Mouse (Mus musculus): ENCODE measurements around the gene Hist1h3c. TPM values are rescaled to one million over a fixed set of nuclear protein-coding genes. Genes with fewer than 3 reads are reported as not detected.
A peak's percentile ranks its signal among the peaks of the same experiment; 100 is the strongest.
"Not testable (repeated sequence)": the region's sequence is repeated elsewhere in the genome, so short reads cannot be mapped to it uniquely, and the experiment has no call there.

Hist1h3c gene
- polyA plus RNA-seq, 1 experiment from 2014 or later = 2.7 TPM

GRCm38 (mm10) chr13:23755000-23755399, 9.6 kb upstream of the Hist1h3c start:
- no peak overlapping the region for H3K4me3 ChIP-seq (ENCODE audit: control insufficient read depth in 1 of 2, insufficient read depth in 1 of 2, low read depth in 1 of 2, low read length in 2 of 2)
- no peaks in the 10 kb centered on the region for H3K27me3 ChIP-seq (ENCODE audit: control insufficient read depth, insufficient read depth, low read length)
- no peaks in the 10 kb centered on the region for H3K36me3 ChIP-seq (ENCODE audit: control insufficient read depth, insufficient read depth, low read length)
- no peak for ATAC-seq (ENCODE audit: insufficient number of reproducible peaks, insufficient read depth, low FRiP score, low read depth)
- H3K9me3 ChIP-seq (ENCODE audit: control insufficient read depth, low read length) = no peaks in the 10 kb centered on the region
- H3K4me1 ChIP-seq (ENCODE audit: control insufficient read depth in 2 of 2, insufficient read depth in 2 of 2, low read length in 2 of 2) = peaks cover 0 to 10% of the 10 kb centered on the region in 2 experiments; a peak in 2 of 4 replicates
- H3K4me2 ChIP-seq (ENCODE audit: low read length) = no peak overlapping the region
- H3K9ac ChIP-seq (ENCODE audit: low read length) = no peak overlapping the region
- no peak overlapping the region for H3K27ac ChIP-seq (replicated peaks in 1 of 2; ENCODE audit: control insufficient read depth in 1 of 2, insufficient read depth in 1 of 2, low read depth in 2 of 2, low read length in 2 of 2)

- H3K27me3 ChIP-seq (ENCODE audit: control insufficient read depth, insufficient read depth, low read length) = no peaks in the 10 kb centered on the region
- 64% methylated on average over 4 of the region's 4 CpGs for WGBS
- H3K4me2 ChIP-seq (ENCODE audit: low read length) = peak overlapping the region; percentile 70
- H3K36me3 ChIP-seq (ENCODE audit: control insufficient read depth, insufficient read depth, low read length) = no peaks in the 10 kb centered on the region
- no peak overlapping the region; a peak in 1 of 4 replicates for H3K27ac ChIP-seq (replicated peaks in 1 of 2; ENCODE audit: control insufficient read depth in 1 of 2, insufficient read depth in 1 of 2, low read depth in 2 of 2, low read length in 2 of 2)
- no peak for ATAC-seq (ENCODE audit: insufficient number of reproducible peaks, insufficient read depth, low FRiP score, low read depth)
- no peaks in the 10 kb centered on the region for H3K9me3 ChIP-seq (ENCODE audit: control insufficient read depth, low read length)
- H3K4me3 ChIP-seq (ENCODE audit: control insufficient read depth in 1 of 2, insufficient read depth in 1 of 2, low read depth in 1 of 2, low read length in 2 of 2) = peak overlapping the region in 1 of 2 experiments; percentile 41; a peak in 1 of 4 replicates
- peak overlapping the region; percentile 76 for H3K9ac ChIP-seq (ENCODE audit: low read length)
- peaks cover 0 to 9% of the 10 kb centered on the region in 2 experiments; a peak in 2 of 4 replicates for H3K4me1 ChIP-seq (ENCODE audit: control insufficient read depth in 2 of 2, insufficient read depth in 2 of 2, low read length in 2 of 2)
These were observed 8.1 kb upstream of the Hist1h3c start for GRCm38 (mm10) chr13:23753314-23754078.

GRCm38 (mm10) chr13:23752742-23753172, 7.4 kb upstream of the Hist1h3c start:
- peaks cover 0 to 14% of the 10 kb centered on the region in 2 experiments; a peak in 2 of 4 replicates for H3K4me1 ChIP-seq (ENCODE audit: control insufficient read depth in 2 of 2, insufficient read depth in 2 of 2, low read length in 2 of 2)
- no peak for ATAC-seq (ENCODE audit: insufficient number of reproducible peaks, insufficient read depth, low FRiP score, low read depth)
- peak overlapping the region; percentile 76 for H3K9ac ChIP-seq (ENCODE audit: low read length)
- peak overlapping the region; percentile 57 to 68; a peak in 3 of 4 replicates for H3K27ac ChIP-seq (replicated peaks in 1 of 2; ENCODE audit: control insufficient read depth in 1 of 2, insufficient read depth in 1 of 2, low read depth in 2 of 2, low read length in 2 of 2)
- 6% methylated on average over 6 of the region's 6 CpGs for WGBS
- H3K27me3 ChIP-seq (ENCODE audit: control insufficient read depth, insufficient read depth, low read length) = no peaks in the 10 kb centered on the region
- peak overlapping the region; percentile 70 for H3K4me2 ChIP-seq (ENCODE audit: low read length)
- H3K9me3 ChIP-seq (ENCODE audit: control insufficient read depth, low read length) = no peaks in the 10 kb centered on the region
- no peaks in the 10 kb centered on the region for H3K36me3 ChIP-seq (ENCODE audit: control insufficient read depth, insufficient read depth, low read length)
- H3K4me3 ChIP-seq (ENCODE audit: control insufficient read depth in 1 of 2, insufficient read depth in 1 of 2, low read depth in 1 of 2, low read length in 2 of 2) = peak overlapping the region; percentile 41 to 44

GRCm38 (mm10) chr13:23752067-23752741, 6.8 kb upstream of the Hist1h3c start, which contains the start of gene Hist1h3b:
Gene Hist1h3b, plus strand, starts transcription at chr13:23752267.
- not testable (repeated sequence) for H3K36me3 ChIP-seq (ENCODE audit: control insufficient read depth, insufficient read depth, low read length); H3K27me3 ChIP-seq (ENCODE audit: control insufficient read depth, insufficient read depth, low read length); H3K9me3 ChIP-seq (ENCODE audit: control insufficient read depth, low read length)
- H3K9ac ChIP-seq (ENCODE audit: low read length) = peak within 1 kb of the TSS; percentile 76
- peak; percentile 78 for ATAC-seq (ENCODE audit: insufficient number of reproducible peaks, insufficient read depth, low FRiP score, low read depth)
- H3K27ac ChIP-seq (replicated peaks in 1 of 2; ENCODE audit: control insufficient read depth in 1 of 2, insufficient read depth in 1 of 2, low read depth in 2 of 2, low read length in 2 of 2) = peak within 1 kb of the TSS; percentile 93 to 94
- under 1% methylated on average over 16 of the region's 47 CpGs for WGBS
- H3K4me3 ChIP-seq (ENCODE audit: control insufficient read depth in 1 of 2, insufficient read depth in 1 of 2, low read depth in 1 of 2, low read length in 2 of 2) = peak within 1 kb of the TSS; percentile 41 to 51
- peak within 1 kb of the TSS; percentile 70 for H3K4me2 ChIP-seq (ENCODE audit: low read length)
- H3K4me1 ChIP-seq (ENCODE audit: control insufficient read depth in 2 of 2, insufficient read depth in 2 of 2, low read length in 2 of 2) = peaks cover 0 to 18% of the 10 kb centered on the region in 2 experiments; a peak in 2 of 4 replicates

- Histone ChIP-seq H3K4me1 (ENCODE audit: control insufficient read depth in 2 of 2, insufficient read depth in 2 of 2, low read length in 2 of 2) (peaks cover 0 to 21% of the 10 kb centered on the region in 2 experiments; a peak in 2 of 4 replicates), H3K36me3 (ENCODE audit: control insufficient read depth, insufficient read depth, low read length) (no peaks in the 10 kb centered on the region), H3K27me3 (ENCODE audit: control insufficient read depth, insufficient read depth, low read length) (no peaks in the 10 kb centered on the region), H3K27ac (replicated peaks in 1 of 2; ENCODE audit: control insufficient read depth in 1 of 2, insufficient read depth in 1 of 2, low read depth in 2 of 2, low read length in 2 of 2) (peak overlapping the region; percentile 93 to 94), H3K9ac (ENCODE audit: low read length) (peak overlapping the region; percentile 73), H3K9me3 (ENCODE audit: control insufficient read depth, low read length) (no peaks in the 10 kb centered on the region), H3K4me3 (ENCODE audit: control insufficient read depth in 1 of 2, insufficient read depth in 1 of 2, low read depth in 1 of 2, low read length in 2 of 2) (peak overlapping the region; percentile 41 to 51), H3K4me2 (ENCODE audit: low read length) (peak overlapping the region; percentile 70)
- ATAC-seq (ENCODE audit: insufficient number of reproducible peaks, insufficient read depth, low FRiP score, low read depth) = no peak
- WGBS = 3% methylated on average over 11 of the region's 11 CpGs
These were observed 6.1 kb upstream of the Hist1h3c start for GRCm38 (mm10) chr13:23751478-23751956.

- H3K4me3 ChIP-seq (ENCODE audit: control insufficient read depth in 1 of 2, insufficient read depth in 1 of 2, low read depth in 1 of 2, low read length in 2 of 2) = peak within 1 kb of the TSS; percentile 41 to 51
- peak within 1 kb of the TSS; percentile 70 for H3K4me2 ChIP-seq (ENCODE audit: low read length)
- H3K27me3 ChIP-seq (ENCODE audit: control insufficient read depth, insufficient read depth, low read length); H3K9me3 ChIP-seq (ENCODE audit: control insufficient read depth, low read length); H3K36me3 ChIP-seq (ENCODE audit: control insufficient read depth, insufficient read depth, low read length): not testable (repeated sequence)
- WGBS = under 1% methylated on average over 29 of the region's 47 CpGs
- H3K9ac ChIP-seq (ENCODE audit: low read length) = peak within 1 kb of the TSS; percentile 73
- 0 out of 2 replicates have a peak, but pooled peaks have one; percentile 20 for ATAC-seq (ENCODE audit: insufficient number of reproducible peaks, insufficient read depth, low FRiP score, low read depth)
- peak within 1 kb of the TSS; percentile 93 to 94 for H3K27ac ChIP-seq (replicated peaks in 1 of 2; ENCODE audit: control insufficient read depth in 1 of 2, insufficient read depth in 1 of 2, low read depth in 2 of 2, low read length in 2 of 2)
- H3K4me1 ChIP-seq (ENCODE audit: control insufficient read depth in 2 of 2, insufficient read depth in 2 of 2, low read length in 2 of 2) = peaks cover 0 to 21% of the 10 kb centered on the region in 2 experiments; a peak in 2 of 4 replicates
These were observed 5.6 kb upstream of the Hist1h3c start, which contains the start of gene Hist1h2ab for GRCm38 (mm10) chr13:23750839-23751477. Gene Hist1h2ab, plus strand, starts transcription at chr13:23751126.

GRCm38 (mm10) chr13:23749563-23750121, 4.2 kb upstream of the Hist1h3c start:
- WGBS = 88% methylated on average over 5 of the region's 5 CpGs
- no peak overlapping the region for H3K4me2 ChIP-seq (ENCODE audit: low read length)
- H3K27ac ChIP-seq (replicated peaks in 1 of 2; ENCODE audit: control insufficient read depth in 1 of 2, insufficient read depth in 1 of 2, low read depth in 2 of 2, low read length in 2 of 2) = peak overlapping the region in 1 of 2 experiments; percentile 17; a peak in 1 of 4 replicates
- H3K4me1 ChIP-seq (ENCODE audit: control insufficient read depth in 2 of 2, insufficient read depth in 2 of 2, low read length in 2 of 2) = peaks cover 0 to 21% of the 10 kb centered on the region in 2 experiments; a peak in 2 of 4 replicates
- H3K4me3 ChIP-seq (ENCODE audit: control insufficient read depth in 1 of 2, insufficient read depth in 1 of 2, low read depth in 1 of 2, low read length in 2 of 2) = no peak overlapping the region
- no peaks in the 10 kb centered on the region for H3K36me3 ChIP-seq (ENCODE audit: control insufficient read depth, insufficient read depth, low read length)
- no peaks in the 10 kb centered on the region for H3K9me3 ChIP-seq (ENCODE audit: control insufficient read depth, low read length)
- no peak for ATAC-seq (ENCODE audit: insufficient number of reproducible peaks, insufficient read depth, low FRiP score, low read depth)
- no peak overlapping the region for H3K9ac ChIP-seq (ENCODE audit: low read length)
- no peaks in the 10 kb centered on the region for H3K27me3 ChIP-seq (ENCODE audit: control insufficient read depth, insufficient read depth, low read length)

All from heart, embryonic 14.5 days (tissue).